Mouse (Mus musculus) heart, adult 11 months (tissue): ENCODE results near the gene Dtd2.

Experiments used
- DNase-seq: peaks from one replicate; pipeline ENCODE4 v3.0.0; 2022

Gene Dtd2

DNA sequence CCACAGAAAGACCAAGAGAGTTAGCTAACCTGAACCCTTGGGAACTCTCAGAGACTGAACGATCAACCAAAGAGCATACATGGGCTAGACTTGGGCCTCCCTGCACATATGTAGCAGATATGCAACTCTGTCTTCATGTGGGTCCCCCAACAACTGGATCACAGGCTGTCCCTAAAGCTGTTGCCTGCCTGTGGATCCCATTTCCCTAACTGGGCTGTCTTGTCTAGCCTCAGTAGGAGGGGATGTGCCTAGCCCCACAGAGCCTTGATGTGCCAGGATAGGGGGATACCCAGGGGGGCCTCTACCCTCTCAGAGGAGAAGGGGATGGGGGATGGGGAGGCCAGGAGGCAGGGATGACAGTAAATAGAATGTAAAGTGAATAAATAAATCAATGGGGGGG lies 22.7 kb downstream of the Dtd2 start:
- peak; percentile 79 for DNase-seq

DNA sequence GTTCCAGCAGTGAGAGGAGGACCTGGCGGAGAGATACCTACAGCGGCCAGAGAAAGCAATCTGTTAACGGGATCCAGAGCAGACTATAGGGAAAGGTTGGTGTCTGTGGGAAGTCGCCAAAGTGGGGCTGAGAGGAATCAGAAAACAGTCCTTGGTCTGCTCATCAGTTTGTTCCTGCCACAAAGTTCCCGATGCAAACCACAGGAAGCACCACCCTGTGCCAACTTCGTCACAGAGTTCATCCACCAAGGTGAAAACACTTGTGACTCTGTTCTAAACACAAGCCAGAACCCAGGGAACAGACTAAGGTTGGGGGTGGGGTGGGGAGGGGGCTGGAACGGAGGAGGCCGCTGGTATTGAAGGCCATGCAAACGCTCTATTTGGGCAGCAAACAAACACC lies 29.8 kb downstream of the Dtd2 start:
- peak; percentile 92 for DNase-seq

DNA sequence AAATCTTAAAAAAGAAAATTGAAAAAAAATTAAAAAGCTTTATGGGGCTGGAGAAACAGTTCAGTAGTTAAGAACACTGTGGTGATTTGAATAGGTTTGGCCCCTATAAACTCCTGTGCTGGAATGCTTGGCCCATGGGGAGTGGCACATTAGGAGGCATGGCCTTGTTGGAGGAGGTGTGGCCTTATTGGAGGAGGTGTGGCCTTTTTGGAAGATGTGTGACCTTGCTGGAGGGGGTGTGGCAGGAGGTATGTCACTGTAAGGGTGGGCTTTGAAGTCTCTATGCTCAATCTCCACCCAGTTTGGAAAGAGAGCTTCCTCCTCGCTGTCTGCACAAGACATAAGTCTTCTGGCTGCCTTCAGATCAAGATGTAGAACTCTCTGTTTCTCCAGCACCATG lies 31.9 kb downstream of the Dtd2 start:
- peak; percentile 79 for DNase-seq

DNA sequence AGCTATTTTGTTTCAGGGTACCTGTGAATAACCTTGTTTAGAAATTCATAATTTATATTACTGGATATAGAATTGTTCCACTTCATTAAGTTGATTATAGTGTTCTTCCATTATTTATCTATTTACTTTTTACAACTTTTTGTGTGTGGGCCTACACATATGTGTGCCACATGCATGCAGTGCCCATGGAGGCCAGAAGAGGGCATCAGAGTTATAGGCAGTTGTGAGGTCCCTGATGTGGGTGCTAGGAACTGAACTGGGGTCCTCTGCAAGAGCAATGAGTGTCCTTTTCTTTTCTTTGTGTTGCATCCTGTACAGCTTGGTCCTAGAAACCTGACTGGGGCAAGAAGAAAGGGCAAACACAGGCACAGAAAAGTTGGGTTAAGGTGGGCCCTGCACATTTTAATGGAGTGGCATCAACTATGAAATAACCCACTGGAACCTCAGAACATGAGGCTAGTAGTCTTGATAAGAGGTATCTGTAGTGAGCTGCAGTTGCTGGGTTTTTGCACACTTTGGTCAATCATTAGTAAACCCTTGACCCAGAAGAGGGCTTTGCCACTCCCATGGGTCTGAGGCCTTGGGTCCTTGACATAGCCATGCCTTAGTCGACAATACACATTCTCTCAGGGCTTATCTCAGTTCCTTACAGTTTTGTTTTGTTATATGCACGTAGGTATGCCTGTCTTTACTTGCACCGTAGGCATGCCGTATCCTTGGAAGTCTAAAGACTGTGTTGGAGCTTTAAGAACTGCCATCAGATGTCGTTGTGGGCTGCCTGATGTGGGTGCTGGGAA lies 33.8 kb downstream of the Dtd2 start:
- DNase-seq, result peak; percentile 75

DNA sequence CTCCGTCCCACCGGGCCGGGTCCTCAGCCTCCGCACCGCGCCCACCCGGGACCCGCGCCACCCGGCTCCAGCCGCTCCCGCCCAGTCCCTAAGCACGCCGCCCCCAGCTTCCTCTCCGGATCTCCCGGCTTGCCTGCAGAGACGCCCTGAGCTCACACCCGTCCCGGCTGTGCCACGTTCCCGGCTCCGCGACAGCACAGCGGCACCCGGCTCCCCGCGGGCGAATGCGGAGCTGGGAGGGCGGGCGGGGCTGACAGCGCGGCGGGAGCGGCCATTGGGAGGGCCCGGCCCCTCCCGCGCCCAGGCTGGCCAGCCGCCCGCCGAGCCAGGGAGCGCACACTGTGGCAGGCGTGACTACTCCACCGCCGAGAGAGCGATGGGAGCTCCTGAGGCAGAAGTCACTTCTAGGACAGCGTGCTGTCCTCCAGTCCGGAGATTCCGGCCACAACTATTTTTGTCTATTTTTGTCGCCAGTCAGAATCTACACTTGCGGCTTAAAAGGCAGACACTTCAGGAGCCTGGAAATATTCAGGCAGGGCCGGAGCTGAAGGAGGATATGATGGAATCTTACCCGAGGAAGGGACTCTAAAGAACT lies 35.1 kb downstream of the Dtd2 start, which contains the start of gene Heatr5a:
Heatr5a (minus strand) TSS at position 252 of the 595 bp plus-strand sequence.
- peak; percentile 99 for DNase-seq

DNA sequence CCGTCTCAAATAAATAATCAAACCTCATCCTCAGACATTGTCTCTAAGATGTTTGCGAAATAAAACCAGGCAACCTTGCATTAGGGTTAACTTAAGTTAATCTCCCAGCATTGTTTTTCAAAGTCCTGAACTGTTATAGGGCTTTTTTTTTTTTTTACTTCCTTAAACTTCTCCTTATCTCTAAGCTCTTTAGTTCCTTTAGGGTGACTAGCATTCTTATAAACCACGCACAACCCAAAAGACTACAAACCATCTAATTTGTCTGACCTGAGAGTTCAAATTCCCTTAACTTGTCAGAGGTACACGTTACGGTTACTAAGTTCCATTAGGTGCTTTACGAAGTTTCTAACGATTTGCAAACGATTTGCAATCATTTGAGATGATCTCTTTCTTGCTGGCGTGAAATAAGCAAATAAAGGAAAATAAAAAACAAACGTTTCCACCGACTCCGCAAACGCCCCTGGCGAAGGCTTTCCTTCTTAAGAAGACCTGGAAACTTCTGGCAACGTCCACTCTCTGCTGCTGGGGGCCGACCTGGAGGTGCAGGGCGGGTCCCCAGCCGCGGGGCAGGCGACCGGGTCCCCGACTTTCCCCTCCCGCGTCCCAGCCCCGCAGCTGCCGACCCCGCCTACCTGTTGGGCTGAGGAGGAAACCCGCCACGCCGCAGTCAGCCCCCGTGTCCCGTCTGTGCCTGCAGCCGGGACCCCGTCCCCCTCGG lies 35.8 kb downstream of the Dtd2 start:
- DNase-seq, result no peak

DNA sequence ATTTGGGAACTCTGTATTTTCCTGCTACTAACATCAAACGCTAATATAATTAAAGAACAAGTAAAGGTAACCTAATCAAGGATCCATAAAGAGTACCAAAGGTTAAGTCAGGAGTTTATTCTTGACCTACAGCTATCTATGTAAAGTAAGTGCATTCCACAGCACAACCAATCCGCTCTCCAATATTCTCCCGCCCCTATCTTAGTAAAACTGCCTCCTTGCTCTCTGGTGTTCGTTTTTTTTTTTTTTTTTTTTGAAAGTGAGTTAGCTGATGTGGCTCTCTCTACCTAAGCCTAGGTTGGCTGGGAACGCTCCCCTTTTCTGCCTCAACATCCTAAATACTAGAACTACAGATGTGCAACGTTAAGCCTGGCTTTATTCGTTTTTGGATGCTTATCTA lies 36.4 kb downstream of the Dtd2 start:
- DNase-seq, result peak; percentile 22

DNA sequence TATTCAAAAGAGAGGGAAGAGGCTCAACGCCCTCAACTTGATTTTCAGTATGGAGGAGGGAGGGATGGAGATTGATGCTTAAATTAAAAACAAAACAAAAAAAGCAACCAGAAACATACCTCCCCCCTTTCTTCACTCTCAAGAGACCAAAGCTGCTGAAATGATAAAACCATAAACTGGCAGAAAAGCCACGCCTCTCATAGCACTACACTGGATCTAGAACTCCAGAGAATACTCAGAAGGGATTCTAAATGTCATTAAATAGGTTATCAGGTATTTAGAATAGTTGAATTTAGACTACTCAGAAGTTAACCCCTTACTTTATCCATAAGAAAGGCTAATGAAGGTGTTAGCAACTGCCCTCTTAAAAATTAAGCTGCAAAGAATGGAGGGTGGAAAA lies 37.2 kb downstream of the Dtd2 start:
- peak; percentile 16 for DNase-seq

DNA sequence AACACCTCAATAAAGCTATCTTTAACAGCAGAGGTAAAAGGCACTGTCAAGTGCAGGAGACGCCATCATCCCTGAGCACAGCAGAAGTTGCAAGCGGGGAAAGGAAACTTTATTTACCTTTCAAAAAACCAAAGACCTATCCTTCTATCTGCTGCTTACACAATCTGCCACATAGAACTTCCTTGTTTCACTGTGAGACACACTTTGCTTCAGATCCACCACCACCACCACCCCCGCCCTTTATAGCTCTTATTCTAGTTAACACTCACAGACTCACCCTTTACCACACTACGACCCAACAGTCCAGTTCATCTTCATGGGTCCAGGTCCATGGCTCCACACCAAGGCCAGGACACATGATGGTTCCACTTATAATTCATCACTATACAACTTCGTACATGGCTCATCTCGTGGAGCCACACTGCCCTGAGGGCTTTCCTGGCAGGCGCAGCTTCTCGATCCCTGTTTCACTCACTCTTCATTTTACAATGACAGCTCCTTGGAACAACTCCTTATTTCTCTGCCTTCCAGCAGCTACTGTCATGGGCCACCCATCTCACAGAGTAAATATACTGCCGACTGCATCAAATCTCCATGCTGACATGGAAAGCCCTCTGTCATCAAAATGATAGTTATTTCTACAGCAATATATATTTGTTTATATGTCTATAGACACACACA lies 38.2 kb downstream of the Dtd2 start:
- peak; percentile 65 for DNase-seq

DNA sequence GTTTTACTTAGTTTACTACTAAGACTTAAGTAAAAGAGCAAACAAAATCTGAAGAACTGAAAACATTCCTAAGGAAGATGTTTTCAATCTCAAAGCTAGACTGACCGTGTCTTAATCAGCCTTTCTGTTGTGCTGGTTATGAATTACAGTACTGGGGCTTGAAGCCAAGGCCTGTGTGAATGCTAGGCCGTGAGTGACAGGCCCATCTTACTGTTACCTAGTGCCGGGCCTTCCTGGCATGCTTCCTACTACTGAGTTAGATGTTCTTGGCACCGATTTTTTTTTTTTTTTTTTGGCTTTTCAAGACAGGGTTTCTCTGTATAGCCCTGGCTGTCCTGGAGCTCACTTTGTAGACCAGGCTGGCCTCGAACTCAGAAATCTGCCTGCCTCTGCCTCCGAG lies 48.7 kb downstream of the Dtd2 start:
- DNase-seq, result no peak

DNA sequence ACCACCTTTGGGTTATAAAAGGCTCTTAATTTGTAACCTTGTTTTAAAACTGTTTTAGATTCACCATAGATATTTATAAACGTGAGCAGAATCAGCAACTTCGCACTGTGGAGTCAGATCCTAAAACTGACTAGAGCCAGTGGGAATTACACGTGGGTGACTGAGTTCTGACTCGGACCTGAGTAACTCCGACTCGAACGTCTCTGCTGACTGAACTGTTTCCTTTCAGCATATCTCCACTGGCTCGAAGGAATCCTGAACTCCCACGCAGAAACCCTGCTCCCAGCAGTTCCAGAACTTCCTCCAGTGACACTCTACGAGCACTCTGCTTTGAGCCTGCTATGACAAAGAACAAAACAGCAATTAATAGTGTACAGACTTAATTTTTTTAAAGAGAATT lies 54.0 kb downstream of the Dtd2 start:
- peak; percentile 81 for DNase-seq

DNA sequence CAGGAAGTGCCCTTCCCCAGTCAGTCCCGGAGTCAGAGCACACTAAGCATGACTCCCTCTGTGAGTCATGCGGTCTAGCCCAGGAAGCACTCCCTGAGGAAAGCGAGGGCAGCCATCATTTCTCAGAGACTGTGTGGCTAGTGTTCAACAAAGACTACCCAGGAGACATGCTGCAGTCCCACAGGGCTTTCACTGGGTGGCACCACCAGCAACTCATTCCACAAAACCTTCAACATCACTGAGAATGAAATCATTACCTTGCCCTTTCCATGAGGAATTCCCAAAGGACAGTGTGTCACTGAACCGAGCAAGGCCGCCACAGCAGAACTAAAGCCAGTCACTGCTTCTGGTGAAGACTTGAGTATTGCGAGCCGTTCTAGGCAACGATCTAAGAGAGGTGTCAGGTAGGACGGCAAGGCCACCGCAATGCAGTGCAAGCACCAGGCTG lies 58.8 kb downstream of the Dtd2 start:
- peak; percentile 85 for DNase-seq

DNA sequence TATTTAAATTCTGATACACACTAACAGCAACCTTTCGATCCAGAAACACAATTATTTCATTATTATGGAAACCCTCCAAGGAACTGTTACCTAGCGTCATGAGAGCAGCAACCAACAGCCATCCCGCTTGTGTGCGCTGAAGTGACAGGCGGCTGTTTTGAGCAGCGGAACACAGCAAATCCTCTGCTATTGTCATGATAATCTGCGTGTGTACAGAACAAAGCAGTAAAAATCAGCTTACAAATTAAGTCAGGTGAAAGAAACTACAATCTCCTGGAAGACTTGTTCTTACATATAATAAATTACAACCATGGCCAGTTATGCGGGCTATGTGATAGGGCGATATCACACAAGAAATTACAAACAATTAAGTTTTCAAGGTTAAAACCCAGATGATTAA lies 61.0 kb downstream of the Dtd2 start:
- no peak for DNase-seq

DNA sequence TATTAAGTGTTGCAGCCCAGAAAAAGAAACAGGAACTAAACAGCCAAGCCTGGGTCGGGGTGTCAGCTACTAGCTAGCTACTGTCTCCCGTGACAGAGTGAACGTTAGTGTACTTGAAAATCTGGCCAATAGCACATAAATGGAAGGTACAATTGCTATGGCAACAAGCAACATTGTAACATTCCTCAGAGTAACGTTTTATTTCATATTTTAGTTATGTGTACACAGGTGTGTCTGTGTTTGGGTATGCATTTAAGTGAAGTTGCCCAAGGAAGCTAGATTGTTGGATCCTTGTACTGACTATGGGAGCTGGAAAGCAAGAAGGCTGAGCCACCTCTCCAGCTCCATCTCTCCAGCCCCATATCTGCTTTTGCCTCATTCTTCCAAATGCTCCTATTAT lies 66.5 kb downstream of the Dtd2 start:
- peak; percentile 29 for DNase-seq
